Mouse (Mus musculus): ENCODE measurements around the gene Miga2. TPM values are rescaled to one million over a fixed set of nuclear protein-coding genes. Genes with fewer than 3 reads are reported as not detected.

Gene Miga2
- polyA plus RNA-seq (2014; fragmentation: Nextera tagmentation; extraction: Ambion mirVana), result 22.2 and 22.9 TPM in 2 replicates

GRCm38 (mm10) chr2:30363773-30364650 is at the start of gene Miga2:
Gene Miga2, plus strand, starts transcription at chr2:30364233.
- Histone ChIP-seq H3K4me2 (peak within 1 kb of the TSS; percentile 85), H3K9ac (ENCODE audit: low read depth, low read length) (peak within 1 kb of the TSS; percentile 90), H3K4me3 (ENCODE audit: low read depth, low read length) (peak within 1 kb of the TSS; percentile 98), H3K9me3 (replicated peaks; ENCODE audit: control insufficient read depth, low read length) (no peaks in the 10 kb centered on the region; the same call in 1 of the 2 replicates), H3K27me3 (ENCODE audit: control insufficient read depth, insufficient read depth, low read length) (no peaks in the 10 kb centered on the region), H3K4me1 (ENCODE audit: control insufficient read depth, insufficient read depth, low read length) (peaks cover 15% of the 10 kb centered on the region), H3K27ac (ENCODE audit: low read depth, low read length) (peak within 1 kb of the TSS; percentile 87), H3K36me3 (ENCODE audit: control insufficient read depth, insufficient read depth, low read length) (peaks cover 12% of the 10 kb centered on the region)
- WGBS (ENCODE audit: insufficient replicate concordance), result under 1% methylated on average over 54 of the region's 54 CpGs
- peak; percentile 98 for ATAC-seq (replicated peaks; ENCODE audit: insufficient number of reproducible peaks, low FRiP score, low TSS enrichment)

GRCm38 (mm10) chr2:30316136-30316535 is 47.9 kb upstream of the Miga2 start:
- H3K9me3 ChIP-seq (replicated peaks; ENCODE audit: control insufficient read depth, low read length), result no peaks in the 10 kb centered on the region

GRCm38 (mm10) chr2:30316955-30317354 is 47.1 kb upstream of the Miga2 start:
- 92% methylated on average over 5 of the region's 5 CpGs for WGBS (ENCODE audit: insufficient replicate concordance)
- Histone ChIP-seq H3K9ac (ENCODE audit: low read depth, low read length) (no peak overlapping the region), H3K4me2 (no peak overlapping the region), H3K36me3 (ENCODE audit: control insufficient read depth, insufficient read depth, low read length) (peaks cover 54% of the 10 kb centered on the region), H3K27ac (ENCODE audit: low read depth, low read length) (no peak overlapping the region), H3K9me3 (replicated peaks; ENCODE audit: control insufficient read depth, low read length) (no peaks in the 10 kb centered on the region), H3K4me1 (ENCODE audit: control insufficient read depth, insufficient read depth, low read length) (no peaks in the 10 kb centered on the region), H3K27me3 (ENCODE audit: control insufficient read depth, insufficient read depth, low read length) (no peaks in the 10 kb centered on the region), H3K4me3 (ENCODE audit: low read depth, low read length) (no peak overlapping the region)
- ATAC-seq (replicated peaks; ENCODE audit: insufficient number of reproducible peaks, low FRiP score, low TSS enrichment), result no peak

More at GRCm38 (mm10) chr2:30316136-30316535, 47.9 kb upstream of the Miga2 start:
- peaks cover 51% of the 10 kb centered on the region for H3K36me3 ChIP-seq (ENCODE audit: control insufficient read depth, insufficient read depth, low read length)
- ATAC-seq (replicated peaks; ENCODE audit: insufficient number of reproducible peaks, low FRiP score, low TSS enrichment), result no peak
- H3K27ac ChIP-seq (ENCODE audit: low read depth, low read length), result no peak overlapping the region
- 94% methylated on average over 4 of the region's 4 CpGs for WGBS (ENCODE audit: insufficient replicate concordance)
- no peaks in the 10 kb centered on the region for H3K27me3 ChIP-seq (ENCODE audit: control insufficient read depth, insufficient read depth, low read length)
- no peaks in the 10 kb centered on the region for H3K4me1 ChIP-seq (ENCODE audit: control insufficient read depth, insufficient read depth, low read length)
- no peak overlapping the region for H3K9ac ChIP-seq (ENCODE audit: low read depth, low read length)
- H3K4me3 ChIP-seq (ENCODE audit: low read depth, low read length), result no peak overlapping the region
- H3K4me2 ChIP-seq, result no peak overlapping the region

DNA sequence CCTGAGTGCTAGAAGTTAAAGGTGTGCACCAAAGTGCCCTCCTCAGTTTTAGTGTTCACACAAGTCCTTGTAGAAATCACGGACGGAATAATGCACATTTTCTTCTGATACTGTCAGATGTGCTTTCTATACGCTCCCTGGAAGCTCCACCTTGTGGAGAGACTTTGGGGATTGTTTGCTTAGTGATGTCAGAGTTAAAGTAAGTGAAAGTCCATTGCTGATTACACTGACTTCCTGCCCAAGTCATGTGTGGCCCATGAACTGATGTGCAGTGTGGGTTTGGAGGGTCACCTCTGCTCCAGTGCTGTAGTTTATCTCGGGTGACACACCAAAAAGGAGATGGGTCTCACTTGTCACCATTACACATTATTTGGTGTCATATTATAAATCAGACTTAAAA is 44.8 kb upstream of the Miga2 start:
- Histone ChIP-seq H3K4me2 (no peak overlapping the region), H3K36me3 (ENCODE audit: control insufficient read depth, insufficient read depth, low read length) (peaks cover 60% of the 10 kb centered on the region), H3K27ac (ENCODE audit: low read depth, low read length) (no peak overlapping the region), H3K4me1 (ENCODE audit: control insufficient read depth, insufficient read depth, low read length) (no peaks in the 10 kb centered on the region), H3K9ac (ENCODE audit: low read depth, low read length) (no peak overlapping the region), H3K4me3 (ENCODE audit: low read depth, low read length) (no peak overlapping the region), H3K27me3 (ENCODE audit: control insufficient read depth, insufficient read depth, low read length) (no peaks in the 10 kb centered on the region), H3K9me3 (replicated peaks; ENCODE audit: control insufficient read depth, low read length) (no peaks in the 10 kb centered on the region)
- no peak for ATAC-seq (replicated peaks; ENCODE audit: insufficient number of reproducible peaks, low FRiP score, low TSS enrichment)
- 84% methylated on average over 4 of the region's 4 CpGs for WGBS (ENCODE audit: insufficient replicate concordance)

GRCm38 (mm10) chr2:30323111-30323510 is 40.9 kb upstream of the Miga2 start:
- no peak for ATAC-seq (replicated peaks; ENCODE audit: insufficient number of reproducible peaks, low FRiP score, low TSS enrichment)
- Histone ChIP-seq H3K27ac (ENCODE audit: low read depth, low read length) (no peak overlapping the region), H3K36me3 (ENCODE audit: control insufficient read depth, insufficient read depth, low read length) (peaks cover 51% of the 10 kb centered on the region), H3K4me3 (ENCODE audit: low read depth, low read length) (no peak overlapping the region), H3K27me3 (ENCODE audit: control insufficient read depth, insufficient read depth, low read length) (no peaks in the 10 kb centered on the region), H3K4me1 (ENCODE audit: control insufficient read depth, insufficient read depth, low read length) (no peaks in the 10 kb centered on the region), H3K4me2 (no peak overlapping the region), H3K9ac (ENCODE audit: low read depth, low read length) (no peak overlapping the region), H3K9me3 (replicated peaks; ENCODE audit: control insufficient read depth, low read length) (no peaks in the 10 kb centered on the region)
- 91% methylated on average over 7 of the region's 7 CpGs for WGBS (ENCODE audit: insufficient replicate concordance)

DNA sequence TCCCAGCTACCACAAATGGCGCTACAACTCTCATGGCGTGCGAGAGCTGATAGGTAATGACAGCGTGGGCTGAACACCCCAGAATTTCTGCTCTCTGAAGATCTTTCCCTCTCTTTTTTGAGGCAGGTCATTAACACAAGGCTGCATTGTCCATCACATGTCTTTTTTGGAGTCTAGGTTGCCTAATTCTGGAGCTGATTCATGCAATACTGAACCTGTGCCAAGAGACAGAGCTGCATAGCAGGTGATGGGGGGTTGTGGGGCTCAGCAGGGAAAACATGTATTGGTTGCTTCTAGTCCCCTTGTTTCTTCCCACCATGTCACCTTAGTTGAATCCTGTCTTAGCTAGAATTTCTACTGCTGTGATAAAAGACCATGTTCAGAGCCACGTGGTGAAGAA is 38.7 kb upstream of the Miga2 start:
- no peak for ATAC-seq (replicated peaks; ENCODE audit: insufficient number of reproducible peaks, low FRiP score, low TSS enrichment)
- Histone ChIP-seq H3K4me2 (no peak overlapping the region), H3K27me3 (ENCODE audit: control insufficient read depth, insufficient read depth, low read length) (no peaks in the 10 kb centered on the region), H3K4me1 (ENCODE audit: control insufficient read depth, insufficient read depth, low read length) (no peaks in the 10 kb centered on the region), H3K27ac (ENCODE audit: low read depth, low read length) (no peak overlapping the region), H3K36me3 (ENCODE audit: control insufficient read depth, insufficient read depth, low read length) (peaks cover 59% of the 10 kb centered on the region), H3K9ac (ENCODE audit: low read depth, low read length) (no peak overlapping the region), H3K4me3 (ENCODE audit: low read depth, low read length) (no peak overlapping the region), H3K9me3 (replicated peaks; ENCODE audit: control insufficient read depth, low read length) (no peaks in the 10 kb centered on the region)
- WGBS (ENCODE audit: insufficient replicate concordance), result 88% methylated on average over 5 of the region's 5 CpGs

DNA sequence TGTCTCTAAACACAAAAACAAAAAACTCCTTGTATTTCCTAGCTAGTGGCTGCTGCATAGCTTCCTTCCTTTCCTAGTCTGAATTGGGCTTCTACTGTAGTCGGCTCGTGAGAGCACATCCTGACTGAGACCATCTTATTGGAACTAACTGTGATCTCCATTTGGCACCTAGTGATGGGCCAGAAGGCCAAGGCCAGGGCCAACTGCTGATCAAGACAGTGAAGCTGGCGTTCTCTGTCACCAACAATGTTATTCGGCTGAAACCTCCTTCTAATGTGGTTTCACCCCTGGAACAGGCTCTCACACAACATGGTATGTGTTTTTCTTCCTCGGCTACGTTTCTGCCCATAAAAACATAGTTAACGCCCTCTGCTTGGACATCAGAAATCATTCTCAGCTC is 36.8 kb upstream of the Miga2 start:
- Histone ChIP-seq H3K4me2 (no peak overlapping the region), H3K9me3 (replicated peaks; ENCODE audit: control insufficient read depth, low read length) (no peaks in the 10 kb centered on the region), H3K36me3 (ENCODE audit: control insufficient read depth, insufficient read depth, low read length) (peaks cover 59% of the 10 kb centered on the region), H3K27ac (ENCODE audit: low read depth, low read length) (no peak overlapping the region), H3K27me3 (ENCODE audit: control insufficient read depth, insufficient read depth, low read length) (no peaks in the 10 kb centered on the region), H3K4me3 (ENCODE audit: low read depth, low read length) (no peak overlapping the region), H3K4me1 (ENCODE audit: control insufficient read depth, insufficient read depth, low read length) (no peaks in the 10 kb centered on the region), H3K9ac (ENCODE audit: low read depth, low read length) (no peak overlapping the region)
- 92% methylated on average over 7 of the region's 7 CpGs for WGBS (ENCODE audit: insufficient replicate concordance)
- no peak for ATAC-seq (replicated peaks; ENCODE audit: insufficient number of reproducible peaks, low FRiP score, low TSS enrichment)

- H3K4me3 ChIP-seq (ENCODE audit: low read depth, low read length), result no peak overlapping the region
- 89% methylated on average over 3 of the region's 3 CpGs for WGBS (ENCODE audit: insufficient replicate concordance)
- H3K4me1 ChIP-seq (ENCODE audit: control insufficient read depth, insufficient read depth, low read length), result no peaks in the 10 kb centered on the region
- H3K36me3 ChIP-seq (ENCODE audit: control insufficient read depth, insufficient read depth, low read length), result peaks cover 56% of the 10 kb centered on the region
- H3K9me3 ChIP-seq (replicated peaks; ENCODE audit: control insufficient read depth, low read length), result no peaks in the 10 kb centered on the region
- H3K4me2 ChIP-seq, result no peak overlapping the region
- no peak overlapping the region for H3K9ac ChIP-seq (ENCODE audit: low read depth, low read length)
- no peak overlapping the region for H3K27ac ChIP-seq (ENCODE audit: low read depth, low read length)
- H3K27me3 ChIP-seq (ENCODE audit: control insufficient read depth, insufficient read depth, low read length), result no peaks in the 10 kb centered on the region
- ATAC-seq (replicated peaks; ENCODE audit: insufficient number of reproducible peaks, low FRiP score, low TSS enrichment), result no peak
Observed at GRCm38 (mm10) chr2:30328791-30329190, 35.2 kb upstream of the Miga2 start.

GRCm38 (mm10) chr2:30335324-30335723 is 28.7 kb upstream of the Miga2 start:
- Histone ChIP-seq H3K9ac (ENCODE audit: low read depth, low read length) (no peak overlapping the region), H3K4me2 (no peak overlapping the region), H3K27me3 (ENCODE audit: control insufficient read depth, insufficient read depth, low read length) (no peaks in the 10 kb centered on the region), H3K9me3 (replicated peaks; ENCODE audit: control insufficient read depth, low read length) (no peaks in the 10 kb centered on the region), H3K36me3 (ENCODE audit: control insufficient read depth, insufficient read depth, low read length) (peaks cover 45% of the 10 kb centered on the region), H3K4me1 (ENCODE audit: control insufficient read depth, insufficient read depth, low read length) (no peaks in the 10 kb centered on the region), H3K4me3 (ENCODE audit: low read depth, low read length) (no peak overlapping the region), H3K27ac (ENCODE audit: low read depth, low read length) (no peak overlapping the region)
- ATAC-seq (replicated peaks; ENCODE audit: insufficient number of reproducible peaks, low FRiP score, low TSS enrichment), result no peak
- WGBS (ENCODE audit: insufficient replicate concordance), result 94% methylated on average over 2 of the region's 2 CpGs
